Mouse (Mus musculus) layer of hippocampus, postnatal 10 days (tissue): ENCODE results near the gene Gm37240. TPM values are rescaled to one million over a fixed set of nuclear protein-coding genes. Genes with fewer than 3 reads are reported as not detected.

ENCODE experiments used
- DNase-seq, 2 experiments: peaks; one replicate each; pipeline ENCODE4 v3.0.0; 2021; ENCODE audit warnings: low spot score in 2 of 2
- total RNA-seq, 2 experiments: library from RNA; stranded (reverse); gene quantifications; 2 replicates each; pipeline ENCODE4 v1.2.3; 2021

Gene Gm37240
- total RNA-seq, 2 experiments from 2014 or later = 0.75 to 0.80 TPM

- no peak for DNase-seq
These were observed 372.6 kb downstream of the Gm37240 start for GRCm38 (mm10) chr3:85514700-85515099.

- no peak for DNase-seq
These were observed 378.5 kb downstream of the Gm37240 start for GRCm38 (mm10) chr3:85508717-85509279.

- no peak for DNase-seq
These were observed 387.2 kb downstream of the Gm37240 start for GRCm38 (mm10) chr3:85500096-85500495.

- DNase-seq = no peak
These were observed 391.2 kb downstream of the Gm37240 start for GRCm38 (mm10) chr3:85496146-85496545.

- DNase-seq = no peak
These were observed 393.5 kb downstream of the Gm37240 start for GRCm38 (mm10) chr3:85493796-85494195.

- DNase-seq = no peak
These were observed 397.1 kb downstream of the Gm37240 start for GRCm38 (mm10) chr3:85490204-85490603.

- DNase-seq = no peak
These were observed 399.9 kb downstream of the Gm37240 start for GRCm38 (mm10) chr3:85487379-85487778.

GRCm38 (mm10) chr3:85485536-85486190 is 401.7 kb downstream of the Gm37240 start:
- DNase-seq = no peak

- DNase-seq = no peak
These were observed 404.7 kb downstream of the Gm37240 start for GRCm38 (mm10) chr3:85482636-85483035.

- DNase-seq = no peak
These were observed 406.7 kb downstream of the Gm37240 start for GRCm38 (mm10) chr3:85480638-85481037.

- DNase-seq = no peak
These were observed 408.6 kb downstream of the Gm37240 start for GRCm38 (mm10) chr3:85478731-85479130.

- DNase-seq = no peak
These were observed 417.6 kb downstream of the Gm37240 start for GRCm38 (mm10) chr3:85469711-85470110.

- no peak for DNase-seq
These were observed 418.3 kb downstream of the Gm37240 start for GRCm38 (mm10) chr3:85468995-85469394.

- DNase-seq = peak; percentile 44 to 51
These were observed 421.9 kb downstream of the Gm37240 start for GRCm38 (mm10) chr3:85465283-85466025.

GRCm38 (mm10) chr3:85460021-85460420 is 427.3 kb downstream of the Gm37240 start:
- DNase-seq = no peak

- DNase-seq = no peak
These were observed 430.3 kb downstream of the Gm37240 start for GRCm38 (mm10) chr3:85456983-85457382.

GRCm38 (mm10) chr3:85455453-85455852 is 431.9 kb downstream of the Gm37240 start:
- no peak for DNase-seq

GRCm38 (mm10) chr3:85454001-85454400 is 433.3 kb downstream of the Gm37240 start:
- no peak for DNase-seq

GRCm38 (mm10) chr3:85449461-85449860 is 437.9 kb downstream of the Gm37240 start:
- no peak for DNase-seq

- no peak for DNase-seq
These were observed 444.5 kb downstream of the Gm37240 start for GRCm38 (mm10) chr3:85442781-85443180.

GRCm38 (mm10) chr3:85442261-85442660 is 445.1 kb downstream of the Gm37240 start:
- no peak for DNase-seq

GRCm38 (mm10) chr3:85435406-85435805 is 451.9 kb downstream of the Gm37240 start:
- no peak for DNase-seq
